Mouse (Mus musculus) kidney, postnatal 4 days (tissue): ENCODE measurements around the gene Phlpp1.

Experiments used
- DNase-seq, 2 experiments: peaks; one replicate each; pipeline ENCODE4 v3.0.0; 2021; ENCODE audit warnings: mixed read lengths in 2 of 2

The Phlpp1 gene

DNA sequence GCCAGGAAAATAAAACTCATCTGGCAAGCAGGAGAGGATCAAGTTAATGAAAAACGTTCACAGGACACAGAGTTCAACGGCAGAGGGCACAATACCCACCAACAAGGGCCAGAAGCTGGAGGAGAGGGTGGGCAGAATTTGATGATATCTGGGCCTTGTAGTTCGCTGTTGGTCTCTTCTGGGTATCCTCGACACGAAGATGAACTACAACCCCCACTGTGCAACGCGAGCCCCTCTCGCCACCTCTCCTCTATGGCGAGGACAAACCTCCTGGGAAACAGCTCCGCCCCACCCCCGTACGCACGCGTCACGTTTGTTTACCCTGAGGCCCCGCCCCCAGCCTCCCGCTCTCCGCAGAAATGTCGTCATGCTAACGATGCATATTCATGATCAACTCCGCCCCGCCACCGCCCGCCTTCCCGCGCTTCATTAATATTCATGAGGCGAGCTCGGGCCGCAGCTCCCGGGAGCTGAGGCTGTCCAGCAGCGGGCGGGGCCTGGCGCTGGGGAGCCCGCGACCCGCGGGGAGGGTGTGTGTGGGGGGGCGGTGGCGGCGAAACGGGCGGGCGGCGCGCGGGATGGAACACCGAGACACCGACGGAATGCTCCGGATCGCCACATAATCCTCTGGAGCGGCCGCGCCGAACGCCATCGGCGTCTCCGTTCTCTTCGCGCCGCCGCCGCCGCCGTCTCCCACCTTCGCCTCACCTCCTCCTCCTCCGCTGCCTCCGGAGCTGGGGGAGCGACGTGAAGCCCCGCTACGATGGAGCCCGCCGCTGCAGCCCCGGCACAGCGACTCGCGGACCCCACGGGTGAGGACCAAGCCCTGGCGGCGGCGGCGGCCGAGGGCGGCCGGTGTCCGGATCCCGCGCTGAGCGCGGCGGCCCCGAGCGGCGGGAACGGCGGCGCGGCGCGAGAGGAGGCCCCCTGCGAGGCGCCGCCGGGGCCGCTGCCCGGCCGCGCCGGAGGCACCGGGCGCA lies at the start of gene Phlpp1:
TSS of gene Phlpp1 (plus strand) at position 512 of the 980 bp plus-strand sequence.
- DNase-seq: peak; percentile 100

DNA sequence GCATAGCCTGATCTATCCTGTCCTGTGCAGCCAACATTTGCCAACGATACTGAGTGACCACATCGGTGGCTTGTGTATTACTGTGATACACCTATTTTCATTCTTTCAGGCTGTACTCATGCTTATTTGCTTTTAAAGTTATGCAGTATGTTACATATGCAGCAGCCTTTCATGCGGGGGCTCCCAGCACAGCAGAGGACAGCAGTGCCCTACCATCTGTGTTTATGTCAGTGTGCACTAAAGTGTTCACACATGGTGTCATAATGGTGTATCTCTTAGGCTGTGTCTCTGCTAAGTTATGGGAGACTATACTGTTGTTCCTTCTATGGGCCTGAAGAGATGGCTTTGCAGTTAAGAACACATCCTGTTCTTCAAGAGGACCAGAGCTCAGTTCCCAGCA lies 45.0 kb upstream of the Phlpp1 start:
- DNase-seq: no peak

DNA sequence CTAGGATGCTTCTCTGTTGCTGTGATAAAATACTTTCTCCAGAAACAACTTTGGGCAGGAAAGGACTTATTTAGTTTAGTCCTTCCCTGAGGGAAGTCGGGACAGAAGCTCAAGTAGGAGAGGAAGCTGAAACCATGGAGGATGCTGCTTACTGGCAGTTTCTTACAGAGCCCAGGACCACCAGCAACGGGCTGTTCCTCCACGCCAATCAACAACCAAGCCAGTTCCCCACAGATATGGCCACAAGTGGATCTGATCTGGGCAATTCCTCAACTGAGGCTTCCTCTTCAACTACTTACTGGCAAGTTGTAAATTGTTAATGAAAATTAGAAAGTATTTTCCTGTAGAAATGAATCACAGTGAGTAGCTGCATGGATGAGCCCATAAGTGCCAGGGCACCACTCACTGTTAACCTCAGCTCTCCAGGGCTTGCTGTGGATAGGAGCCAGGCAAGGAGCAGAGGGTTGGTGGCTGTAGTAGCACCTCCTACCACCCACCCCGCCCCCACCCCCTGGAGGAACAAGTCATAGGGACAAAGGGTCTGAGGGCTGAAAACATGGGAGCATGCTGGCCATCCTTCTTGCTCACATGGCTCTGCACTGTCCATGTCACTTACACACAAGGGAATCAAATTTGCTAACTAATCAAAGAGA lies 39.7 kb upstream of the Phlpp1 start:
- no peak for DNase-seq

DNA sequence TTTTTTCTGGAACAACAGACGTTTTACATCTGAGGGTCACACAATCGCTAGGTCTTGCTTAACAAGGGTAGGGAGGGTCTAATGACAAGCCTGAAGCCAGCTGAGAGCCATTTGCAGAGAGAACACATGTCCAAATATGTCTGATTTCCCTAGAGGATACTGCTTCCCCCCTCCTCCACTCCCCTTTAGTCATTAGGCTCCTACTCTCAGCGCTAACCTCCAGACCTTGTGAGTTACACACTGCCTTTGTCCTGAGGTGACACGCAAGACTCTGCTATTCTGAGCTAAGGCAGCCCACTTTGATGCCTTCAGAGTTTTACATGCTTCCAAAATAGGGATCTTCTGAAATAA lies 39.2 kb upstream of the Phlpp1 start:
- DNase-seq: peak; percentile 3 to 27

DNA sequence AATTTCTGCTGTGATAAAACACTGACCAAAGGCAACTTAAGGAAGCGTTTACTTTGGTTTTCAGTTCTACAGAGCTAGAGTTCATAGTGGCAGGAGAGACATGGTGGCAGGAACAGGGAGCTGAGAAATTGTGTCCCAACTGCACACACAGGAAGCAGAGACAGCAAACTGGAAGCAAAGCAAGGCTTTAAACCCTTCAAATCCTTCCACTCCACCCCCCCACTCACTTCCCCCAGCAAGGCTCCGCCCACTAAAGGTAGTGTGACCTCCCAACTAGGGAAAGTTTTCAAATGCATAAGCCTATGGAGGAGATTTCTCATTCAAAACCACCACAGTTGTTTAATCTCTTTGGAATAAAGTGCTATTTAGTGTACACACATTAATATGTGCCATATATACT lies 32.9 kb upstream of the Phlpp1 start:
- DNase-seq: no peak

DNA sequence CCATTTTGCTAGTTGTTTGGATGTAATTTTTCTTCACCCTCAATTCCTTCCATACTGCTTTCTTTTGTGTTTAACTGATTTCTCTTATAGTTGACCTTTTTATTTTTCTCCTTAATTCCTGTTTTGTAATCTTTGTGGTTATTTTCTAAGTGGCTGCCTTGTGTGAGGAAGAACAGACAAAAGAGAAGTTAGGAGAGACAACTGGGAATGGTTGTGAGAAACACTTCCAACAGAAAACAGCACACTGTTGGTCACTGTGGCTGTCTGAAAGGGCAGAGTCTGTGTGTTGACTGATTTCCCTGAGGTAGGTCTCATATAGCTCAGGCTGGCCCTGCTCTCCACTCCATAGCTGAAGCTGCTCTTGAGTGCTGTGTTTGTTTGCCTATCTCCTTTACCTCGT lies 32.4 kb upstream of the Phlpp1 start:
- DNase-seq: no peak

DNA sequence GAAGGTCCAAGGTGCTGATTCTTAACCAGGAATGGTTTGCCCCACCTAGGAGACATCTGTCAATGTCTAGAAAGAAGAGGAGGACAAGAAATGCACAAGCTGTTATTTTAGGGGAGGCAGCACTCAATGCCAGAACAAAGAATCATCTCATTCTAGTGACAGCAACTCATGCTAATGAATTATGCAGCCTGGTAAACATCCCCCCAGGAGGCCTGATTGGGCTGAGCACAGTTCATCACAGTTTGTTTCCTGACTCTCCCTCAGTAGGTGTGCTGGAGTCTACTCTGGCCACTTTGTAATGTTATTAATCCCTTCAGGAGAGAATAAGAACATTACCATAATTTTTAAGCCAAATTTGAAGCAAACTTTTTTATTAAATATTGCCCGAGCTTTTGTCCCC lies 29.5 kb upstream of the Phlpp1 start:
- DNase-seq: no peak

DNA sequence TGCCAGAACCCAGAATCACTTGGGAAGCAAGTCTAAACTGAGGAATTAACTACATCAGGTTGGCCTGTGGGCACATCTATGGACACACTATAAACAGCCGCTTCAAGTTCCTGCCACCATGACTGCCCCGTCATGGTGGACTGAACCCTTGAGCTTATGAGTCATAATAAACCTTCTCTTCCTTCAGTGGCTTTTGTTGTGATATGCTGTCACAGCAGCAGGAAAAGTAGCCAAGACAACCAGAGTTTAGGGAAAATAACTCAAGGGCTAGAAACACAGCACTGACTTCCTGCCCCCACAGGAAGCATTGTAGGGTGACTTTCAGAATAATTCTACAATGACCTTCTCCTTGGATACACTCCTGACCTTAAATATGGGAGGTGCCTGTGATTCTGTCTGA lies 27.0 kb upstream of the Phlpp1 start:
- no peak for DNase-seq

DNA sequence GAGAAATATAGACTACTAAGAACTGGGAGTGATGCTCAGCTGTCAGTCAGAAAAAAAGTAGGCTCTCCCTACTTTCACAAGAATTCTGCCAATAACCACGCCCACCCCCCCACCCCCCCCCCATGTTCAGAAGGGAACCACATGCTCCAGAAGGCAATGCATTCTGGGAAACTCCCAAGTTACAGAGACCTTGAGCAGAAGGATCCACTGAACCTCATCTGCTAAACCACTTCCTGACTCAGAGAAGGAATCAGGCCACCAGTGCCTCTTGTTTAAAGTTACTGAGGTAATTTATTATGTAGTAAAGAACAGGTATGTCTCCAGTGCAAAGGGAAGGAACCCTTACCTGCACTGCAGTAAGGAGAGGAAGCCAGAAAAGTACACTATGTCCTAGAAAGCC lies 26.5 kb upstream of the Phlpp1 start:
- DNase-seq: no peak

DNA sequence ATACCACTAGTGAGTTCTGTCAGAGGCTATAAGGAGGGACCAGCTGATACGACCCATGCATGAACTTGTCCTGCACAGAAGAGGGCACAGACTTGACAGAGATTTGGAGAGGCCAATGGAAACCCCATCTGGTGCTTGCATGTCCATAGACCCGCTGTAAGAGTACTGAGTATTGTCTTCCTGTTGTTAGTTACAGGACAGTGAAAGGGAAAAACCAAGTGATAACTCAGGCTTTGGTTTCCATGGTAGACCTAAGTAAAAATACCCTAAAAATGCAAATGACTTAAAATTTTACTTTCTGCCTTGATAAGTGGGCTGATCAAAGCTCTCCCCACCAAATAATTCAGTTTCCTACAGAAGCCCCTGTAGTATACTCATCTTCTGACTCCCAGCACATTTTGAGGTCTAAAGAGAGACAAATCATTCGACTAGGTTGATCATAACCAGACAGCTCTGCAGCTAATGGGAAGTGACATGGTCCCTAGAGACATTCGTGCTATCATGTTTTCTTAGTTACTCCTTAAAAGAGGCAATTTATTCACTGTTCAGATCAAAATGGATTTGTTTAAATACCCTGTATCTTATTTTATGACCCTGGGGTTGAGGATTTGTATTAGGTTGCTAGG lies 25.9 kb upstream of the Phlpp1 start:
- no peak for DNase-seq

DNA sequence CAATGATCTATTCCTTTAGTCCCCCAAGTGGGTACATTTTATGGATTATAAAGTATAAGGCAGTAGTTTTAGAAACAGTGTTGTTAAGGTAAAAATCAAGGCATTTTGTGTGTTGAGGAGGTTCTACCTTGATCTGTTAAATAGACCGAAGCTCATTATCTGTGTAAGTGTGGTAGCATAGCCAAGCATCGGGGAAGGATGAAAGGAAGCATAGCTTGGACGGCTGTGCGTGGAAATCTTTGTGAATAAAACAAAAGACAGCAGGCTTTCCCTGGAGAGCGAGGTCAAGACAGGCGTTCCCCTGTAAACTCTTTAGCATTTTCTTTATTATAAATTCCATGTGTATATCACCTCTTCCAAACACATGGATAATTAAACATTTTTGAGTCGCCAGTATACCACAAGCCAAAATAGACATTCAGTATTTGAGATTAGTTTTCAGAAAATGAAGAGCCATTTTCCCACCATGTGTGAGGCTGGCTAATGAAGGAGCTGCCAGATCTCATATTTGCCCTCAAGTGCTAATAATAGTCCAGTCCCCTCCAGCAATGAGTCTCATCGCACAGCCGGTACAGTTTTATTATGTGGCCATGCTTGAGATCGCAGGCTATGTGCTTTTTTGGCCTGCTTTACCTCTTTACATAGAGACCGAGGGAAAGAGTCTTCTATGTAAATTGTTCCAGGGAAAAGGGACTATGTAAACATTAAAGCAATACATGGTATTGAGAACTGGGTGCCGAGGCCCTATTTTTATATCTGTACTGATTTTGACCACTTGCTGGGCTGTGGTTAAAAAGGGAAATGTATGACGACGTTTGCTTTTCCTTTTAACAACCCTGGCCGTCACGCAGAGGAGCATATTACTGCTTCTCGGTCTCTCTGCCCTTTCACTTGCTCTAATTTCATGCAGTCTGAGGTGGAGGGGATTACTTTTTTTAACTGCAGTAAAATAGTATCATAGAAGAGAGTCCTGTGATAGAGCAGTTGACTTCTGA lies 22.9 kb upstream of the Phlpp1 start:
- no peak for DNase-seq

DNA sequence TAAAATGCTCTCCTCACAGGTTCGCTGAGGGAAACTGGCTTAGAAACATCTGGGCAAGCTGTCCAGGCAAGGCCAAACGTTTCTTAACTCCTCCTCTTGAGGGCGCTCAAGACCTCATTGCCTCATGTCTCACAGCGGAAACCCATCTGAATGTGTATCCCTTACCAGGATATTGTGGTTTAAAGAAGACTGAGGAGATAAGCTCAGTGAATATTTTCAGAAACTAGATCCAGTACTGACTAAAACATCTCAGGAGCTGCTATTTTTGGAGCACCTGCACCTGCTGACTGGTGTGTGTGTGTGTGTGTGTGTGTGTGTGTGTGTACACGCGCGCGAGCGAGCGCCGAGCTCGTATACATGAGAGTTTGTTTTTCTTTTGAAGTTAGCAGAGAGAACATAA lies 19.7 kb upstream of the Phlpp1 start:
- peak in 1 of 2 experiments; percentile 21 for DNase-seq

DNA sequence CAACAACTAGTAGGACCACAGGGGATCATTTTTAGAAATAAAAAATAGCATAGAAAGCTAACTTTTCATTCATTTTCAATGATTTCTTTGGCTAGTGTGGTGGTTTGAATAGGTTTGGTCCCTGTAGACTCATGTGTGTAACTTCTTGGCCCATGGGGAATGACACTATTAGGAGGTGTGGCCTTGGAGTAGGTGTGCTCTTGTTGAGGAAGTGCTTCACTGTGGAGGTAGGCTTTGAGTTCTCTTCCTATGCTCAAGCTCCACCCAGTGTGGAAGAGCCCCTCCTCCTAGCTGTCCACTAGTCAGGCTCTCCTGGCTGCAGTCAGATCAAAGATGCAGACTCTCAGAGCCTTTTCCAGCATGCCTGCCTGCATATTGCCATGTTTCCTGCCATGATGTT lies 18.8 kb upstream of the Phlpp1 start:
- DNase-seq: no peak

DNA sequence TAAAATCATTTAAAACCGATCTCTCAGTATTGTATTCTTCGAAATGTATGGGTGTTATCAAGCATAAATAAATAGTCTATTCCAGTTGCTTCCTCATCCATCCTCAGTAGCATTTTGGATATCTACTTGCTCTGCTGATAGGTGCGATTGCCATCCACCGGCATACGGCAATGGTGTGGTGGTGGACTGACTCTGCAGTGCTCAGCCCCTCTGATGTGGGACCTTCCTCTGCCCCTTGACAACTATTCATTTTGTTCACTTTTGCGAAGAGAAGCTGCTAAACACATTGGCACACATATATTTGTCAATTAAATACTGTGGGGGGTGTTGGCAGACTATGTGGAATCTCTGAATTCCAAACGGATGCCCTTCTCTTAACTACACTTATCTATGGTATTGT lies 17.0 kb upstream of the Phlpp1 start:
- DNase-seq: no peak

DNA sequence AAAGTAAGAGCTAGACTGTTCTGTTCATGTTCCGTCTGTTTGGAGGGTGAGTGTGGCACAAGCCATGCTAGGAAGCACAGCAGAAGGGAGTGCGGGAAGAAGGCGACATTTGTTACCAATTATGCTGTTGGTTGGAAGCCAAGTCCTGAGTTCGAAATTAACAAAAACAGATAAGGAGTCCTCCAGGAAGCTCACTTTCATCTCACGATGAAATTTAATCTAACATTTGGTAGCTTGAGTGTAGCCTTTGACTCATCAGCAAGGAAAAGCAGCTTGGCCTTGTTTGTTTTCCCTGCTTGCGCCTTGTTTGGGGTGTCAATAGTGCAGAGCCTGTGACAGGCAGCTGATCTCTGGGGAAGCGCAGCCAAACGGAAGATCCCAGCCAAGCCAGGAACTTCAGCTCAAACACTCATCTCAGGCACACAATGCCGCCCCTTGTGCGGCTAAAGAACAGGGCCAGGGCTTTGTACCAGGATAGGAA lies 16.4 kb upstream of the Phlpp1 start:
- no peak for DNase-seq

DNA sequence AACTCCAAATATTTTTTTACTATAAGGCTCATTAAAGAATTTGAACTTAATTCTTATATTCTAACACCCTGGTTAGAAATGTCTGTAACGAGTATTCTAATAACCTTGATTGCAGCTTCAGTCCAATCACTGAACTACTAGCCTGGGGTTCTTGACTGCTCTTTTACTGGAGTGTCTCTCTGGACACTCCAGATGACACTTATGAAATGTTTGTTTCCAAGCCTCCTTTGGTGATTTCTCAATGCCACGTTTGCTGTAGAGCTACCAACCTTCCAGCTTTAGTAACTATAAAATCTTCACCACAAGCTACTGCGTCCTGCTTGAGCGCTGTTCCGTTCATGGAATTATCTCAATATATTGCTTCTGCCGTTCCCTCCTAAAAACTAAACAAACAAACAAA lies 15.8 kb upstream of the Phlpp1 start:
- DNase-seq: no peak

DNA sequence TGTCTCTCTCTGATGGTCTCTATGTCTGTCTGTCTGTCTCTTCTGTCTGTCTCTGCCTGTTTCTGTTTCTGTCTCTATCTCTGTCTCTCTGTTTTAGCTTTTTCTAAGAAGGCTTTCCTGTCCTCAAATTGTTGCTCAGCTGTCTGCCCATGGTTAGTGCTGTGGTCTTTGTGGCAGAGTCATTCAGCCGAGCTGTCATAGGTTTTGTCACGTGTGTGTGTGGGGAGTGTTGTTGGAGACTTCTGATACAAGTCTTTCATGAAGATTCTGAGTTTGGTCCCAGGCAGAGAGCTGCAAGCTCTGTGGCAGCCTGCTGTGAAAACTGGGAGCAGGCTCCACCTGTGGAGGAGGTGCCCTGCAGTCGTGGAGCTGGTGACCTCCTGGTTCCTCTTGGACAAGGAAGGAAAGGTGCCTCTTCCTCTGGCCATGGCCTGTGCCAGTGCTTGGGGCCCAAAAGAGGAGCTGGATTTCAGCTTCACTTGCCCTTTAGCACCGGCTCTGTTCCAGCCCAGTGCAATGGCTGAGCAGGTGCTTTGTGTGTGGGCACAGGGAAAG lies 13.5 kb upstream of the Phlpp1 start:
- DNase-seq: peak in 1 of 2 experiments; percentile 11

DNA sequence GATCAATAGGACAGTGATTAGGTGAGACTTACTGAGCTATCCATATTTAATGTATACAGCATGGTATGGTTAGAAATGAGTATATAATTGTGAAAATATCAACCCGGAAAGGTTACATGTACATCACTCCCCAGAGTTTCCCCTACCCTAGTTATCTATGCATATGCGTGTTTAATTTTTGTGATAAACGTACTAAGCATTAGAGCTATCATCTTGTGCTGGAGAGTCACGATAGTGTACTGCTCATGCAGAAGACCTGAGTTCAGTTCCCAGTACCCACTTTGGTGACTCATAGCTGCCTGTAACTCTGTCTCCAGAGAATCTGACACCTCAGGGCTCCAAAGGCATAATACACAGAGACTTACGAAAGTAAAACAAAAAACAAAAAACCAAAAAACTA lies 11.9 kb upstream of the Phlpp1 start:
- DNase-seq: no peak

DNA sequence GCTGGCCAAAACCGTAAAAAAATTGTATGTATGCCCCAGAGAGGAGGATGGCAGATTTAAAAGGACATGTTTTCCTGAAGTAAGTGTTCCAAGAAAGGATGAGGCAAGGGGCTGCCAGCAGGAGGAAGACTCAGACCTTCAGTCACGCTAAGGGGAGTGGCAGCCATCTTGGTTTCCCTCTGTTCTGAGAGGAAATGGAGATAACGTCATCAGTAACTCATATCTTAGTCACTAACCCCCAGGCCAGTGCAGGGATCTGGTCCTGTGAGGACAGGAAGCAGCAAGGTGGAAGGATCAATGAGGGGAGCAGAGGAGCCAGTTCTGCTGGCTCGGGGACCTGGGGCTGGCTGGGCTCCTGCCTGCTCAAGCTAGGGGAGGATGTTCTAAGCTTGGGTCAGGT lies 10.6 kb upstream of the Phlpp1 start:
- no peak for DNase-seq

DNA sequence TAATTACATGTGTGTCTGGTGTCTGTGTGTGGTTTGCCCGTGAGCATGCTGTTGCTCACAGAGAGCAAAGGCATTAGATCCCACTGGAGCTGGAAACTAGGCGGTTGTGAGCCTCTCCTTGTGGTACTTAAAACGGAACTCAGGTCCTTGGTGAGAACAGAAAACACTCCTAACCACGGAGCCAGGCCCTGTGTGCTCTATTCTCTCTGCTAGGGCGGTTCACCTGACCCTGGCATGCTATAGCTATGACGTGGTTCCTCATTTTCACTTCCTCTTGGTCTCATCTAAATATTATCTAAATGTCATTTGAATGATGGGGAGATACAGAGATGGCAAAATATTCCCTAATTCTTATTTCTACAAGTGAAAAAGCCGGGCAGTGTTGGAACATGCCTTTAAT lies 9.0 kb upstream of the Phlpp1 start:
- no peak for DNase-seq

DNA sequence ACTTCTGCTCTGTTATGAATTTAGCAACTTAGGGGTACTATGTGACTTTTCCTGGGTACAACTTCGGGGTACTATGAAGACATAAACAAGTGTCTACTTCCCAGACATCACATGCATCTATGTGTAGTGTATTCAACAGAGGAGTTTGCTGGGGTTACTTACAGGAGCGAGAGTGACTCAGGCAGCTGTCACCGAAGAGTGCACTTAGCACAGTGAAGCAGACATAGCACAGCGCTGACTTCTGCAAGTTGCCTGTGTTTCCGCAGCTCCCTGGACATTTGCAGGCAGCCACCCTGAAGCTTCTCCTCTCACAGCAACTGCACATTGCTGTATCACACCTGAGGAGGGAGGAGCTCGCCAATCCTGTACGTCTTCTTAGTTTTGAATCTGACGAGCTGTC lies 8.2 kb upstream of the Phlpp1 start:
- DNase-seq: no peak

DNA sequence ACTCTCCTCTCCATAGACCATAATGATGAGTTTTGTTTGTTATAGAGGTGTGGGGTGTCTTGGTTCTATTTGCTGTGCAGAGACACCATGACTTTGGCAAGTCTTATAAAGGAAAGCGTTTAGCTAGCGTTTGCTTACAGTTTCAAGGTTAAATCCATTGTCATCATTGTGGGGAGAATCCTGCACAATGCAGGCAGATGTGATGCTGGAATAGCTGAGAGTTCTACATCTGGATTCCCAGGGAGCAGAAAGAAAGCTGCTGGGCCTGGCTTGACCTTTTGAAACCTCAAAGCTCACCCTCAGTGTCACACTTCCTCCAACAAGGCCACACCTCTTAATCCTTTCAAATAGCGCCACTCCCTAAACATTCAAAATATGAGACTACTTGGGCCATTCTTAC lies 7.4 kb upstream of the Phlpp1 start:
- DNase-seq: no peak
